Mouse (Mus musculus): ENCODE results near the gene Srd5a2.
"Not testable (repeated sequence)": the region's sequence is repeated elsewhere in the genome, so short reads cannot be mapped to it uniquely, and the experiment has no call there.

Srd5a2 gene

GRCm38 (mm10) chr17:74047210-74048082, at the start of gene Srd5a2:
TSS of gene Srd5a2 (minus strand) at chr17:74047916.
- DNase-seq (ENCODE audit: low spot score): no peak

GRCm38 (mm10) chr17:74088886-74089678, 41.4 kb upstream of the Srd5a2 start:
- no peak for DNase-seq (ENCODE audit: low spot score)

- no peak for DNase-seq (ENCODE audit: low spot score)
These were observed 40.3 kb upstream of the Srd5a2 start for GRCm38 (mm10) chr17:74088016-74088415.

GRCm38 (mm10) chr17:74083370-74083769, 35.7 kb upstream of the Srd5a2 start:
- DNase-seq (ENCODE audit: low spot score): no peak

- DNase-seq (ENCODE audit: low spot score): no peak
These were observed 32.4 kb upstream of the Srd5a2 start for GRCm38 (mm10) chr17:74080076-74080615.

- no peak for DNase-seq (ENCODE audit: low spot score)
These were observed 31.2 kb upstream of the Srd5a2 start for GRCm38 (mm10) chr17:74078776-74079495.

- not testable (repeated sequence) for DNase-seq (ENCODE audit: low spot score)
These were observed 25.4 kb upstream of the Srd5a2 start for GRCm38 (mm10) chr17:74073067-74073466.

GRCm38 (mm10) chr17:74062763-74063162, 15.0 kb upstream of the Srd5a2 start:
- DNase-seq (ENCODE audit: low spot score): not testable (repeated sequence)

GRCm38 (mm10) chr17:74048229-74048816, 607 bp upstream of the Srd5a2 start:
- DNase-seq (ENCODE audit: low spot score): no peak

GRCm38 (mm10) chr17:74043754-74044153, 4.0 kb downstream of the Srd5a2 start:
- DNase-seq (ENCODE audit: low spot score): no peak

- DNase-seq (ENCODE audit: low spot score): peak; percentile 82
These were observed 27.1 kb downstream of the Srd5a2 start for GRCm38 (mm10) chr17:74020526-74021203.

- no peak for DNase-seq (ENCODE audit: low spot score)
These were observed 29.4 kb downstream of the Srd5a2 start for GRCm38 (mm10) chr17:74018281-74018680.

- DNase-seq (ENCODE audit: low spot score): no peak
These were observed 30.1 kb downstream of the Srd5a2 start for GRCm38 (mm10) chr17:74017649-74018048.

GRCm38 (mm10) chr17:74015128-74015527, 32.6 kb downstream of the Srd5a2 start:
- no peak for DNase-seq (ENCODE audit: low spot score)

- DNase-seq (ENCODE audit: low spot score): no peak
These were observed 39.0 kb downstream of the Srd5a2 start for GRCm38 (mm10) chr17:74008680-74009079.

GRCm38 (mm10) chr17:74007001-74007400, 40.7 kb downstream of the Srd5a2 start:
- no peak for DNase-seq (ENCODE audit: low spot score)

- DNase-seq (ENCODE audit: low spot score): no peak
These were observed 45.3 kb downstream of the Srd5a2 start for GRCm38 (mm10) chr17:74002396-74002795.

- DNase-seq (ENCODE audit: low spot score): no peak
These were observed 51.6 kb downstream of the Srd5a2 start for GRCm38 (mm10) chr17:73995907-73996645.

GRCm38 (mm10) chr17:73991264-73991663, 56.5 kb downstream of the Srd5a2 start:
- DNase-seq (ENCODE audit: low spot score): no peak

- no peak for DNase-seq (ENCODE audit: low spot score)
These were observed 61.1 kb downstream of the Srd5a2 start for GRCm38 (mm10) chr17:73986571-73986970.

Measured in layer of hippocampus, adult 9-10 months (tissue).